Comparison of ENCODE assay signal across 9 mouse cellular contexts in genomic region chr8:88566119-88566518, GRCm38 (mm10). TPM values are rescaled to one million over a fixed set of nuclear protein-coding genes. Genes with fewer than 3 reads are reported as not detected.
DNase-seq lines count a peak whose midpoint lies in the region; ATAC-seq and TF ChIP-seq lines count a peak whose summit lies in the region.
"Had no signal": no experiment of that assay in that cellular context is flagged by ENCODE, and none has a peak within 500 bp of the region (broad histone marks: within the 10 kb centered on the region; RNA-seq: fewer than 3 reads in every experiment).

No protein-coding gene starts in this region.

- H3K27me3 ChIP-seq in embryonic facial prominence, embryonic 14.5 days (replicated peaks; ENCODE audit: control insufficient read depth, insufficient read depth, low read length): no peaks in the 10 kb centered on the region
- no peaks in the 10 kb centered on the region for H3K27me3 ChIP-seq in embryonic facial prominence, embryonic 10.5 days (replicated peaks; ENCODE audit: low read depth, poor library complexity, severe bottlenecking)
- no peaks in the 10 kb centered on the region for H3K27me3 ChIP-seq in midbrain, postnatal 0 days (ENCODE audit: insufficient read depth, low read length)
- no peaks in the 10 kb centered on the region for H3K27me3 ChIP-seq in midbrain, embryonic 13.5 days
- H3K27me3 ChIP-seq in splenic B cell, adult 2 months (ENCODE audit: control insufficient read depth, insufficient read depth, low read length, poor library complexity, severe bottlenecking): no peaks in the 10 kb centered on the region

- no peak overlapping the region for H3K27ac ChIP-seq in embryonic facial prominence, embryonic 14.5 days (replicated peaks; ENCODE audit: low read depth, low read length)
- no peak overlapping the region for H3K27ac ChIP-seq in embryonic facial prominence, embryonic 10.5 days (replicated peaks)
- no peak overlapping the region for H3K27ac ChIP-seq in midbrain, postnatal 0 days (ENCODE audit: low read depth, low read length)
- H3K27ac ChIP-seq in midbrain, embryonic 13.5 days: no peak overlapping the region

- 78% methylated on average over 4 of the region's 4 CpGs for WGBS in embryonic facial prominence, embryonic 14.5 days
- 95% methylated on average over 4 of the region's 4 CpGs for WGBS in embryonic facial prominence, embryonic 10.5 days
- WGBS in midbrain, postnatal 0 days: 76% methylated on average over 4 of the region's 4 CpGs
- WGBS in midbrain, embryonic 13.5 days: 94% methylated on average over 4 of the region's 4 CpGs
- WGBS in lung, adult 2 months: 50% methylated on average over 4 of the region's 4 CpGs

- no peaks in the 10 kb centered on the region for H3K36me3 ChIP-seq in embryonic facial prominence, embryonic 14.5 days (ENCODE audit: control insufficient read depth, insufficient read depth, low read length)
- H3K36me3 ChIP-seq in embryonic facial prominence, embryonic 10.5 days (replicated peaks): no peaks in the 10 kb centered on the region
- no peaks in the 10 kb centered on the region for H3K36me3 ChIP-seq in midbrain, postnatal 0 days (ENCODE audit: insufficient read depth, low read length)
- no peaks in the 10 kb centered on the region for H3K36me3 ChIP-seq in midbrain, embryonic 13.5 days
- H3K36me3 ChIP-seq in splenic B cell, adult 2 months (ENCODE audit: control insufficient read depth, insufficient read depth, low read length, poor library complexity, severe bottlenecking): no peaks in the 10 kb centered on the region

- ATAC-seq in embryonic facial prominence, embryonic 14.5 days (ENCODE audit: low read depth): 0 out of 2 replicates have a peak, but pooled peaks have one; percentile 16
- no peak for ATAC-seq in midbrain, postnatal 0 days (ENCODE audit: low FRiP score)
- ATAC-seq in midbrain, embryonic 13.5 days: no peak

- no peak overlapping the region for H3K4me3 ChIP-seq in embryonic facial prominence, embryonic 14.5 days (ENCODE audit: low read depth, low read length)
- no peak overlapping the region for H3K4me3 ChIP-seq in embryonic facial prominence, embryonic 10.5 days
- H3K4me3 ChIP-seq in midbrain, postnatal 0 days (ENCODE audit: low read depth, low read length): no peak overlapping the region
- H3K4me3 ChIP-seq in midbrain, embryonic 13.5 days (replicated peaks): no peak overlapping the region
- no peak overlapping the region for H3K4me3 ChIP-seq in lung, adult 2 months (replicated peaks; ENCODE audit: extremely low read depth, low read depth, low read length)

- no peak for TF ChIP-seq CTCF in midbrain, postnatal 0 days (IDR thresholded peaks at IDR 0.05)
- no peak for TF ChIP-seq CTCF in lung, adult 2 months (IDR thresholded peaks at IDR 0.05; ENCODE audit: insufficient read depth, low read length)

- H3K4me2 ChIP-seq in embryonic facial prominence, embryonic 14.5 days (ENCODE audit: low read depth, low read length): no peak overlapping the region
- no peak overlapping the region for H3K4me2 ChIP-seq in midbrain, postnatal 0 days (ENCODE audit: low read depth, low read length, poor library complexity, severe bottlenecking)
- H3K4me2 ChIP-seq in midbrain, embryonic 13.5 days (replicated peaks): no peak overlapping the region

- no peak for TF ChIP-seq POLR2A in lung, adult 2 months (IDR thresholded peaks at IDR 0.05; ENCODE audit: borderline replicate concordance, extremely low read depth, low read depth, low read length)

- H3K9ac ChIP-seq in embryonic facial prominence, embryonic 14.5 days (ENCODE audit: low read depth, low read length): no peak overlapping the region
- no peak overlapping the region for H3K9ac ChIP-seq in midbrain, postnatal 0 days (replicated peaks; ENCODE audit: low read length, poor library complexity, severe bottlenecking)
- H3K9ac ChIP-seq in midbrain, embryonic 13.5 days (replicated peaks): no peak overlapping the region

- peaks cover 77% of the 10 kb centered on the region for H3K4me1 ChIP-seq in embryonic facial prominence, embryonic 14.5 days (ENCODE audit: control insufficient read depth, insufficient read depth, low read length)
- H3K4me1 ChIP-seq in embryonic facial prominence, embryonic 10.5 days: peaks cover 70% of the 10 kb centered on the region
- H3K4me1 ChIP-seq in midbrain, postnatal 0 days (ENCODE audit: insufficient read depth, low read length): 0 out of 2 replicates have a peak, but pooled peaks cover 3% of the 10 kb centered on the region
- peaks cover 50% of the 10 kb centered on the region for H3K4me1 ChIP-seq in midbrain, embryonic 13.5 days (replicated peaks)
- peaks cover 45% of the 10 kb centered on the region for H3K4me1 ChIP-seq in lung, adult 2 months (ENCODE audit: control insufficient read depth, insufficient read depth, low read length)

- H3K9me3 ChIP-seq in embryonic facial prominence, embryonic 14.5 days (ENCODE audit: control insufficient read depth, low read length): no peaks in the 10 kb centered on the region
- no peaks in the 10 kb centered on the region for H3K9me3 ChIP-seq in embryonic facial prominence, embryonic 10.5 days
- no peaks in the 10 kb centered on the region for H3K9me3 ChIP-seq in midbrain, postnatal 0 days (ENCODE audit: low read length)
- H3K9me3 ChIP-seq in midbrain, embryonic 13.5 days: no peaks in the 10 kb centered on the region

- DNase-seq in embryonic facial prominence, embryonic 14.5 days (ENCODE audit: low spot score): no peak
- DNase-seq in embryonic facial prominence, embryonic 10.5 days (ENCODE audit: low spot score): no peak
- DNase-seq in midbrain, postnatal 0 days (ENCODE audit: low spot score): peak; percentile 62
- peak; percentile 70 for DNase-seq in lung, adult 2 months
- peak; percentile 77 for DNase-seq in splenic B cell, adult 2 months (ENCODE audit: low read depth, low spot score)
- no peak for DNase-seq in ovary, postnatal 10 days (ENCODE audit: low spot score)
- no peak for DNase-seq in gastrocnemius, postnatal 10 days

RNA-seq across cellular contexts. Expression of gene Nkd1, which starts 45.0 kb away (rescaled TPM):
- 46.4 and 50.4 TPM in 2 replicates for polyA plus RNA-seq in embryonic facial prominence, embryonic 14.5 days (2014; fragmentation: Nextera tagmentation; extraction: Ambion mirVana)
- polyA plus RNA-seq in embryonic facial prominence, embryonic 10.5 days (2016; fragmentation: Nextera tagmentation; extraction: Ambion mirVana): 43.5 and 49.7 TPM in 2 replicates
- 36.9 and 48.9 TPM in 2 replicates for total RNA-seq in midbrain, postnatal 0 days (2014; rRNA removed)
- 35.7 and 36.4 TPM in 2 replicates for polyA plus RNA-seq in midbrain, postnatal 0 days (2015; fragmentation: Nextera tagmentation; extraction: Ambion mirVana)
- polyA plus RNA-seq in midbrain, embryonic 13.5 days (2015; fragmentation: Nextera tagmentation; extraction: Ambion mirVana): 68.4 and 79.8 TPM in 2 replicates
- 143 and 171 TPM in 2 replicates for polyA plus RNA-seq in lung, adult 2 months (2012; rRNA removed)
- 1 to 10 TPM; 6.5 to 8.2 TPM for total RNA-seq in gastrocnemius, postnatal 10 days (2021)
- polyA plus RNA-seq: C2C12 had no signal

Comparison
In these comparisons a context has a peak if more than half of its experiments do, and no peak if none do; other contexts are left out.
1. DNase-seq: peak in midbrain, postnatal 0 days (single experiment), lung, adult 2 months (single experiment) and splenic B cell, adult 2 months (single experiment); none in embryonic facial prominence, embryonic 14.5 days (single experiment), embryonic facial prominence, embryonic 10.5 days (single experiment), ovary, postnatal 10 days (single experiment) and gastrocnemius, postnatal 10 days (single experiment).